Mouse (Mus musculus) bone marrow, adult 2 months (tissue): ENCODE measurements around the gene Man1a2.

Experiments
- CTCF ChIP-seq: fragments of 200-500 bp; IDR thresholded peaks from 2 replicates; pipeline ENCODE4 v1.5.1; 2011; ENCODE audit warnings: low read length, control low read depth; ENCODE audit not compliant: control insufficient read depth, insufficient read depth
- POLR2A ChIP-seq: fragments of 200-500 bp; IDR thresholded peaks from 2 replicates; pipeline ENCODE4 v1.6.1; 2011; ENCODE audit warnings: low read depth, mild to moderate bottlenecking, control low read depth, low read length, borderline replicate concordance; ENCODE audit not compliant: control insufficient read depth

- TF ChIP-seq CTCF = no peak
- no peak for TF ChIP-seq POLR2A
Observed at GRCm38 (mm10) chr3:100558211-100558708, 127.0 kb downstream of the Man1a2 start.
